Mouse (Mus musculus) erythroblast, adult 5-6 weeks (primary cell): ENCODE results near the gene Mis12. TPM values are rescaled to one million over a fixed set of nuclear protein-coding genes. Genes with fewer than 3 reads are reported as not detected.

Experiments
- ATAC-seq: replicated peaks from 2 replicates; pipeline ENCODE4 v1.8.0; 2016; ENCODE audit warnings: moderate number of reproducible peaks, mild to moderate bottlenecking, moderate TSS enrichment, inconsistent platforms; ENCODE audit not compliant: poor library complexity, low FRiP score, severe bottlenecking
- total RNA-seq, 2 experiments: library from RNA; stranded (forward) in 1 of 2; stranded (reverse) in 1 of 2; fragments of 150-400 nt in 1 of 2; fragments of 200-764, 138-1000 nt in 1 of 2; gene quantifications; 2 replicates each; pipeline versions ENCODE4 v1.2.3 to v1.2.4; 2015 to 2017; ENCODE audit warnings: low replicate concordance in 2 of 2

The Mis12 gene
- 10.0 and 14.6 TPM in 2 replicates for total RNA-seq (2015; ENCODE audit: low replicate concordance)
- 18.7 and 20.6 TPM in 2 replicates for total RNA-seq (2017; ENCODE audit: low replicate concordance)

- peak; percentile 94 for ATAC-seq
Observed at GRCm38 (mm10) chr11:71019201-71020068, at the start of gene Mis12, which contains the start of gene Derl2. Mis12 (plus strand) TSS chr11:71019611. Derl2 (minus strand) TSS chr11:71019841.

- ATAC-seq: peak; percentile 86
Observed at GRCm38 (mm10) chr11:70969821-70970559, 49.4 kb upstream of the Mis12 start, which contains the start of the genes Nup88 and Rpain. Nup88 (minus strand) TSS chr11:70969973. Rpain (plus strand) TSS chr11:70970213.

GRCm38 (mm10) chr11:70970560-70971540 lies 48.6 kb upstream of the Mis12 start:
- peak; percentile 72 for ATAC-seq

GRCm38 (mm10) chr11:70972586-70972985 lies 46.8 kb upstream of the Mis12 start:
- ATAC-seq: no peak

GRCm38 (mm10) chr11:70973947-70974346 lies 45.5 kb upstream of the Mis12 start:
- ATAC-seq: no peak

- no peak for ATAC-seq
Observed at GRCm38 (mm10) chr11:70975193-70975592, 44.2 kb upstream of the Mis12 start.

- ATAC-seq: no peak
Observed at GRCm38 (mm10) chr11:70977293-70977692, 42.1 kb upstream of the Mis12 start.

GRCm38 (mm10) chr11:70980232-70980631 lies 39.2 kb upstream of the Mis12 start:
- ATAC-seq: no peak

GRCm38 (mm10) chr11:70980751-70981510 lies 38.5 kb upstream of the Mis12 start:
- no peak for ATAC-seq

- no peak for ATAC-seq
Observed at GRCm38 (mm10) chr11:70982030-70982429, 37.4 kb upstream of the Mis12 start.

GRCm38 (mm10) chr11:70982557-70983228 lies 36.7 kb upstream of the Mis12 start, which contains the start of gene C1qbp:
C1qbp (minus strand) TSS chr11:70983026.
- peak; percentile 98 for ATAC-seq

- ATAC-seq: no peak
Observed at GRCm38 (mm10) chr11:71001167-71001566, 18.2 kb upstream of the Mis12 start.

GRCm38 (mm10) chr11:71003611-71004315 lies 15.6 kb upstream of the Mis12 start:
- ATAC-seq: peak; percentile 60

- peak; percentile 96 for ATAC-seq
Observed at GRCm38 (mm10) chr11:71004316-71004773, 15.1 kb upstream of the Mis12 start, which contains the start of gene Dhx33. Dhx33 (minus strand) TSS chr11:71004437.

- ATAC-seq: no peak
Observed at GRCm38 (mm10) chr11:71005046-71005445, 14.4 kb upstream of the Mis12 start.

GRCm38 (mm10) chr11:71007026-71007425 lies 12.4 kb upstream of the Mis12 start:
- no peak for ATAC-seq

GRCm38 (mm10) chr11:71007831-71008230 lies 11.6 kb upstream of the Mis12 start:
- ATAC-seq: no peak
